Mouse (Mus musculus) CD4-positive, CD25-positive, alpha-beta regulatory T cell, adult 2 months (primary cell): ENCODE measurements around the gene Rnpepl1.
"Not testable (repeated sequence)": the region's sequence is repeated elsewhere in the genome, so short reads cannot be mapped to it uniquely, and the experiment has no call there.

Source experiments
- DNase-seq: peaks from one replicate; pipeline ENCODE4 v3.0.0-alpha.2; 2012; ENCODE audit warnings: low read depth, low spot score

Gene Rnpepl1

GRCm38 (mm10) chr1:92937797-92938196, 27.2 kb downstream of the Rnpepl1 start:
- no peak for DNase-seq

- no peak for DNase-seq
Measured at GRCm38 (mm10) chr1:92939746-92940145, 29.2 kb downstream of the Rnpepl1 start.

- DNase-seq: no peak
Measured at GRCm38 (mm10) chr1:92943219-92943989, 32.8 kb downstream of the Rnpepl1 start.

GRCm38 (mm10) chr1:92947966-92948365, 37.4 kb downstream of the Rnpepl1 start:
- no peak for DNase-seq

GRCm38 (mm10) chr1:92949426-92949825, 38.8 kb downstream of the Rnpepl1 start:
- DNase-seq: peak; percentile 33

GRCm38 (mm10) chr1:92950607-92951006, 40.0 kb downstream of the Rnpepl1 start, which contains the start of gene Gpr35:
Gene Gpr35 (plus strand): TSS chr1:92950865.
- no peak for DNase-seq

GRCm38 (mm10) chr1:92953641-92954040, 43.1 kb downstream of the Rnpepl1 start:
- DNase-seq: no peak

- not testable (repeated sequence) for DNase-seq
Measured at GRCm38 (mm10) chr1:92956571-92957335, 46.2 kb downstream of the Rnpepl1 start.

GRCm38 (mm10) chr1:92958999-92959398, 48.4 kb downstream of the Rnpepl1 start:
- no peak for DNase-seq

- not testable (repeated sequence) for DNase-seq
Measured at GRCm38 (mm10) chr1:92970791-92971190, 60.2 kb downstream of the Rnpepl1 start.

GRCm38 (mm10) chr1:92971879-92972795, 61.6 kb downstream of the Rnpepl1 start:
- peak; percentile 14 for DNase-seq

- DNase-seq: peak; percentile 27
Measured at GRCm38 (mm10) chr1:92972854-92973253, 62.3 kb downstream of the Rnpepl1 start.
